Mouse (Mus musculus): ENCODE data around the gene Krt222. TPM values are rescaled to one million over a fixed set of nuclear protein-coding genes. Genes with fewer than 3 reads are reported as not detected.

Gene Krt222
- total RNA-seq, 2 experiments from 2014 or later: 31.2 to 37.7 TPM

- intact Hi-C loops (cut with DNase I): no loop called here
- DNase-seq (ENCODE audit: low spot score in 2 of 2): no peak
These were observed 575 bp downstream of the Krt222 start for GRCm38 (mm10) chr11:99243200-99243819.

GRCm38 (mm10) chr11:99242056-99242455 is 1.8 kb downstream of the Krt222 start:
- intact Hi-C loops (cut with DNase I): no loop called here
- DNase-seq (ENCODE audit: low spot score in 2 of 2): no peak

DNA sequence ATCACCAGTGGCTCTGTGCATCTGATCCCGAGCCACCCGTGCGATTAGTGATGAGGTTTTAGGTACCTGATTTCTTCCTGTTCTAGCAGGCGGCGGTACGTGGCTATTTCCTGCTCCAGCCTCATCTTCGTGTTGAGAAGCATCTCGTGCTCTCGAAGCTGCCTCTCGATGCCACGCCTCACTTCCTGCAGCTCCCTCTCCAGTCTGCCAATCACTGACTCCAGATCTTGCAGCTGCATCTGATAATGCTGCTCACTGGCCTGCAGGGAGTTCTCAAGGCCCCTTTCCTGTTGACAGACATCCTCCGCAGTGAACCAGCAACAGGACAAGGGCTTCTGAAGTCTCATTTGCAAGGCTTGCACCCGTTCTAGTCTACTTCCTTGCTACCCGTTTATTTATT is 5.4 kb downstream of the Krt222 start:
- intact Hi-C loops (cut with DNase I): no loop called here
- DNase-seq (ENCODE audit: low spot score in 2 of 2): no peak

- DNase-seq (ENCODE audit: low spot score in 2 of 2): no peak
- intact Hi-C loops (cut with DNase I): no loop called here
These were observed 12.7 kb downstream of the Krt222 start for GRCm38 (mm10) chr11:99231049-99231816.

GRCm38 (mm10) chr11:99230261-99231048 is 13.4 kb downstream of the Krt222 start, which contains the start of gene Smarce1:
TSS of gene Smarce1 (minus strand) at chr11:99231017.
- peak; percentile 85 to 87 for DNase-seq (ENCODE audit: low spot score in 2 of 2)
- intact Hi-C loops (cut with DNase I): no loop called here

GRCm38 (mm10) chr11:99229641-99230260 is 14.1 kb downstream of the Krt222 start:
- intact Hi-C loops (cut with DNase I): no loop called here
- no peak for DNase-seq (ENCODE audit: low spot score in 2 of 2)

GRCm38 (mm10) chr11:99226298-99226697 is 17.6 kb downstream of the Krt222 start:
- DNase-seq (ENCODE audit: low spot score in 2 of 2): no peak
- intact Hi-C loops (cut with DNase I): no loop called here

DNA sequence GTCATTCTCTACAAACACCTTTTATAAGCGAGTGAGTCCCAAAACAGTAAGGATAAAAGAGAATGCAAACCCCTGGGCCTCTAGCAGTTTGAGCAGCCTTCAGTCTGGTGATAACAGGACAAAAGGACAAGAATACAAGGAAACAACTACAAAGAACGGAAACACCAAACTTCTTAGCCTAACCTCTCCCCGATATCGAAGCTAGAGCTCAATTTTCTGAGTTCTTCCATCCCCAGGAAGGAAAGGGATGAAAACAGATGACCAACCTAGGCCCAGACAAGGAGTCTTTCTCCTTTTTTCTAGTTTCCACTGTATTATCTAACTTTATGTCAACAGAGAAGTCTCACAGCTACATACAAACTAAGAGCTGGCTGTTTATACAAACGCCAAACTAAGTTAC is 20.6 kb downstream of the Krt222 start:
- intact Hi-C loops (cut with DNase I): no loop called here
- no peak for DNase-seq (ENCODE audit: low spot score in 2 of 2)

GRCm38 (mm10) chr11:99221811-99222210 is 22.1 kb downstream of the Krt222 start:
- DNase-seq (ENCODE audit: low spot score in 2 of 2): no peak
- intact Hi-C loops (cut with DNase I): no loop called here

GRCm38 (mm10) chr11:99217248-99217986 is 26.5 kb downstream of the Krt222 start:
- intact Hi-C loops (cut with DNase I): no loop called here
- no peak for DNase-seq (ENCODE audit: low spot score in 2 of 2)

DNA sequence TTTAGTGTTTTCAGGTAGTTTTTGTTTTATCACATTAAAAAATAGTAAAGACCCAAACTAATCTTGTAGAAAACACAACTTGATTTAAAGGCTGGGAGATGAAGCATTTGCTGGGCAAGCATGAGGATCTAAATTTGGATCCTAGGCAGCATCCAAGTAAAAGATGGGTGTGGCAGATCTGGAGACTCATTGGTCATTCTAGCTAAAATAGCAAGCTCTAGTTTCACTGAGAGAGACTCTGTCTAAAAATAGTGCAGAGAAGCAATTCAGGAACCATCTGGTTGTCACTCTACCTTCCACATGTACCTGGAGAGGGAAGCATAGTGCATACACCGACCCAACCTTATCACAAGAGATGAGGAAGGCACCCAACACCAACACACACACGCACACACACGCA is 27.7 kb downstream of the Krt222 start:
- intact Hi-C loops (cut with DNase I): no loop called here
- no peak for DNase-seq (ENCODE audit: low spot score in 2 of 2)

DNA sequence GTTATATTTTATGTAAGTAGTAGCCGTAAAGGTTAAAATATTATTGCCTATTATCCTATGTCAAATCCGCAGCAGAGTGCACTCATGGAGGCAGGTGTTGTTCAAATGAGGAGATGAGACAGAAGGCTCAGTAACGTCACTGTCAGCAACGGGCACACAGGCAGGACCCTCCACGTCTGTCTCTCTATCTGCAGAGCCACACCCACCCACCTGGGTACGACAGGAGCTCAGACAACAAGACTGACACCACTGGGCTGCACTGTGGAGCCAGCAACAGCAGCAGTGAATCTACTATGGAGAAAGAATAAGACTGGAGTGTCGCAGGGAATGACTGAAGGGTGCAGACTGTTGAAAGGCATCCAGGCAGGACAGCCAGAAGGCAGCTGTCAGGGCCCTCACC is 31.2 kb downstream of the Krt222 start:
- intact Hi-C loops (cut with DNase I): no loop called here
- no peak for DNase-seq (ENCODE audit: low spot score in 2 of 2)

GRCm38 (mm10) chr11:99211964-99212363 is 31.9 kb downstream of the Krt222 start:
- no peak for DNase-seq (ENCODE audit: low spot score in 2 of 2)
- intact Hi-C loops (cut with DNase I): no loop called here

DNA sequence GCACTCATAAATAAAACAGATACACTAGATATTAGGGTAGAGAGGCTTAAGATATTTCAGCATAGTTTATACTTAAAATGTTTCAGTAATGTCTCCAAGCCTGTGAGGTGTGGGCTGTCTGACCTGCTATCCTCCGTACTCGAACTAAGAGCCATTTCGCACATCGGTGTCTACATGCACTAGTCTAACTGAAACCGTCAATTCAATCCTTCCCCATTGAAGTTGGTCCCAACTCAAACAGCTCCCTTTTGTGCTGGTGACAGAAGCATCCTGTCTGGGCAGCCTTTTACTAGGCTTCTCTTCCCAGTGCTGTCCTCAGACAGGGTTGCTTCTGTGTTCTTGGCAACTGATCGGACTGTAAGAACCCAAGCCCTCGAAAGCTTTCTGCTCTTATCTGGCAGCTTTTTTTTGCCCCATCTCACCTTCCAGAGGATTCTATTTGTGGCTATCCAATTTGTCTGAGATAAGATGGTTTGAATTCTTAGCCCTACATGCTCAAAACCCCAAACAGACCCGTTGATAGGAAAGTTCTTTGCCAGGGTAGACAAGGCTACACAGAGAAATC is 35.7 kb downstream of the Krt222 start:
- DNase-seq (ENCODE audit: low spot score in 2 of 2): no peak
- intact Hi-C loops (cut with DNase I): no loop called here

GRCm38 (mm10) chr11:99207449-99207848 is 36.4 kb downstream of the Krt222 start:
- DNase-seq (ENCODE audit: low spot score in 2 of 2): no peak
- intact Hi-C loops (cut with DNase I): no loop called here

DNA sequence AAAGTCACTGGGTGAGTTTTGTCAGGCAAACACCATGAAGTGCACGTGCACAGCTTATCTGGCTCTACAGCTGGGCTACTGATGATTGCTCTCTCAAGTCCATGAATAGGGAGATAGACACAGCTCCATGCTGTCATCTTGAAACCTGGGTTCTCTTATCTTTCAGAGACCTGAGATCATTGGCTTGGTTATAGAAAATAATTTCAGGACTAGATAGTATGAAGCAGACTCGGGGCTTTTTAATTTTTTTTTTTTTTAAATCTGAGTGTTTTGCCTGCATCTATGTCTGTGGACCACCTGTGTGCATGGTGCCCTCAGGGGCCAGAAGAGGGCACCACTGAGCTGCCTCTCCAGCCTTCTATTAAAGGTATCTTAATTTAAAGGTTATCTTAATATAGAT is 36.9 kb downstream of the Krt222 start:
- intact Hi-C loops (cut with DNase I): no loop called here
- no peak for DNase-seq (ENCODE audit: low spot score in 2 of 2)

- intact Hi-C loops (cut with DNase I): loop anchor here (5.0 to 10.0 kb wide), 2 partner anchors 123 to 176 kb away; no protein-coding TSS in a partner anchor
- peak; percentile 42 for DNase-seq (ENCODE audit: low spot score in 2 of 2)
These were observed 54.7 kb downstream of the Krt222 start for GRCm38 (mm10) chr11:99189154-99189582.

- intact Hi-C loops (cut with DNase I): loop anchor here (5.0 to 10.0 kb wide), 2 partner anchors 125 to 177 kb away; no protein-coding TSS in a partner anchor
- DNase-seq (ENCODE audit: low spot score in 2 of 2): no peak
These were observed 56.5 kb downstream of the Krt222 start for GRCm38 (mm10) chr11:99187348-99187747.

DNA sequence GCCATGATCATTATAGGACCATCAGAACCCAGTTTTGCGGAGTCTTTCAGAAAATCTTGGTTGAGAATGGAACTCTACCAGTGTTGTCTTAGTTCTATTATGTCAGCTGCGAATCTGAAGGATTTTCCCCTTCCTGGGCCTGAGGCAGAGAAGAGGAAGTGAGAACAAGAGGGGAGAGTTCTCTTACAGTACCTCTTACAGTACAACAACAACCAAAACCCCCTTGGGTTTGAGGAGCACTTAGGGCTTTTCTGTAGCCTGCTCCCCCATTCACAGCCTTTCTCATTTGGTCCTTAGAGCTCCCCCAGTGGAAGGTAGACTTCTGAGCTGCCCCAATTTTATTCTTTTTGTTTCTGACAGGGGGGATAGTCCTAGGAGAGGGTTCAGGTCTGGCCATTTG is 57.0 kb downstream of the Krt222 start:
- DNase-seq (ENCODE audit: low spot score in 2 of 2): no peak
- intact Hi-C loops (cut with DNase I): loop anchor here (5.0 to 10.0 kb wide), 2 partner anchors 125 to 178 kb away; no protein-coding TSS in a partner anchor
